Mouse (Mus musculus) heart, postnatal 0 days (tissue): ENCODE results near the gene Hoxa6.

ENCODE experiments used
- CTCF ChIP-seq: IDR thresholded peaks from 2 replicates; pipeline ENCODE4 v1.5.1; 2016; ENCODE audit warnings: antibody characterized with exemption, control low read depth, low read depth
- EP300 ChIP-seq: IDR thresholded peaks from 2 replicates; pipeline ENCODE4 v1.6.1; 2016; ENCODE audit warnings: antibody characterized with exemption, low read depth

GRCm38 (mm10) chr6:52176391-52176790 is 32.1 kb downstream of the Hoxa6 start:
- TF ChIP-seq CTCF (no peak), EP300 (no peak)
